Mouse (Mus musculus) left cerebral cortex, adult 18-20 months (tissue): ENCODE data around the gene Fyco1. TPM values are rescaled to one million over a fixed set of nuclear protein-coding genes. Genes with fewer than 3 reads are reported as not detected.
"Not testable (repeated sequence)": the region's sequence is repeated elsewhere in the genome, so short reads cannot be mapped to it uniquely, and the experiment has no call there.

ENCODE experiments used
- DNase-seq, 2 experiments: peaks; one replicate each; pipeline ENCODE4 v3.0.0; 2021 to 2022; ENCODE audit warnings: low spot score in 2 of 2, mixed read lengths in 1 of 2
- total RNA-seq, 2 experiments: library from RNA; stranded (reverse); gene quantifications; 2 replicates each; pipeline ENCODE4 v1.2.3; 2021

The Fyco1 gene
- total RNA-seq, 2 experiments from 2014 or later = 25.7 to 25.8 TPM

GRCm38 (mm10) chr9:123815996-123816395, 35.7 kb downstream of the Fyco1 start:
- DNase-seq = no peak

- DNase-seq = no peak
Measured at GRCm38 (mm10) chr9:123815444-123815843, 36.3 kb downstream of the Fyco1 start.

GRCm38 (mm10) chr9:123814821-123815220, 36.9 kb downstream of the Fyco1 start:
- no peak for DNase-seq

DNA sequence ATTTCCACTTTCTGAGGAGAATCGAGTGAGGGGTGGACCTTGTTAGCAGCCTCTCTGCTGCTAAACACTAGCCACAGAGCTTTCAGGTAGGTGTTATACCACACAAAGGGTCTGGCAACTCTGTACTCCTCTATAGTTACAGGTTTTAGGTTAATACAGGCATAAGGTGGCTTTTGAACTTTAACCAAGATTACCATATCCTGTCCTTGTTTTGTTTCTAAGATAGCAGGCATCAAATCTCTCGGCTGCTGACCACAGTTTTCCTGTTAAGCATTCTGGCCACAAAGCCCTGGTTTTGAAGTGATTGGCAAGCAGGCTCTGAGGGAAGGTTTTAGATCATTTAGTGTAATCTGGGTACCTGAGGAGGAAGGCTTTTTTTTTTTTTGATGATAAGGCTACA, 37.4 kb downstream of the Fyco1 start:
- no peak for DNase-seq

- no peak for DNase-seq
Measured at GRCm38 (mm10) chr9:123811831-123812230, 39.9 kb downstream of the Fyco1 start.

DNA sequence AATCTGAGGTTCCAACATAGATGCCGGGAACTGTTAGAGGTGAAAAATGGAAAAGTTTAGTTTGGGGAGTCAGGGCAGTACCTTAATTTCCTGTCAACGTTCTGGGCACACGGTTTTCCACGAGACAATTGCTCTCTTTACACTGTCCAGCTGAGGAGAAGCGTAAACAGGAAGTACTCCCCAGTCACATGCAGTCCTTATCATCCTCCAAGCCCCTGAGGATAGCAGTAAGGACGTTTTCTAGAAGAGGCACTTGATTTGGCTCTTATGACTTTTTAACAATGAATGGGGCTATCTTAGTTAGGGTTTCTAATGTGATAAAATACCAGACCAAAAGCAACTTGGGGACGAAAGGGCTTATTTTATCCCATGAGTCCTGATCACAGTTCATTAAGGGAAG, 43.1 kb downstream of the Fyco1 start:
- DNase-seq = no peak

- DNase-seq = no peak
Measured at GRCm38 (mm10) chr9:123806267-123806666, 45.4 kb downstream of the Fyco1 start, which contains the start of gene Cxcr6. TSS of gene Cxcr6 (plus strand) at chr9:123806475.

DNA sequence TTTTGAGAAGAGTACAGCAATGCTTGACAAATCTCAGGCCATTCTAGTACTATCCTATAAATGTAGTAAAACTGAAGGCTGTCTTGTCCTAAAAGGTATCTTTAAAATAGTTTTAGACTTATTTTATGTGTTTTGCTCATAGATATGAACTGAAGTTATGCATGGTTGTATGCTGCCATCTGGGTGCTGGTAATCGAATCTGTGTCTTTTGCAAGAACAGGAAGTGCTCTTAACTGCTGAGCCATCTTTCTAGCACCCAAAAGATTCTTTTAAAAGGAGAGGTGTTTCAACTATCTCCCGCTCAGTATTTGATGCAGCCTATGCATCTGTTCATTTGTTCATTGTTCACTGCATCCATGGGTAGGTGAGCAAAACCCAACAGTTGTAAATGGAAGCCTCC, 46.5 kb downstream of the Fyco1 start:
- no peak for DNase-seq

DNA sequence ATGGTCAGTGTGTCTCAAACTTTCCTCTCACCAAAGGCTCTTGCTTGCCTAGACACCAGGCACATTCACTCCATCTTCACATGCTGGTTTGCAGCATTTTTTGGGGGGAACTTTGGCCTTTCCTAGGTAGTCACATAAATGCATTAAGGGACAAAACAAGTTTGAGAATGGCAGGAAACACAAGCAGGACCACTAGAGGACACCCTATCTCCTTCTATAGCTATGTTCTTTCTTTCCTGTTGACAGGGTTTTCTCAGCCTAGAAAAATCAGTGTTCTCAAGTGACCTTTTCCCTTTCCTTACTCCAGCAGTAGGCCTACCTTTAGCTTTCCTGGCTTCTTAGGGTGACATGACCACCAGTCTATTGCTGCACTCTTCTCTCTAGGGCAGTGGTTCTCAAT, 48.8 kb downstream of the Fyco1 start:
- no peak for DNase-seq

- DNase-seq = no peak
Measured at GRCm38 (mm10) chr9:123802421-123802820, 49.3 kb downstream of the Fyco1 start.

DNA sequence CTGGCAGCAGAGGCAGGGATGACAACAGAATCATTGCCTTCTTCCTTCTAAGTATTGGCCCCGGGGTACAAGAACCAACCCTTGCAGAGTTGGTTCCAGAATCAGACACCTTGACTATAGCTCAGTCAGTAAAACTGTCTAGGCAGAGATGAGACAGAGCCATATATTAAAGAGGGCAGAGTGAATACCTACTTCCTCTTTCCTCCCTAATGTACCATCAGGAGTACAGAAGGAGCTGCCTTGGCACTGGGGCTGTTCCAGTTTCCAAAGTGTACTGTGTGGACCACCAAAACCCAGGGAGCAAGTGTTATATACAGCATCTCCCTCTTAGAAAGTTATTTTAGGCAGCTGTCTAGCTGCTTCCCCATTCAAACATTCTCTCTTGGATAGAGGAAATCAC, 50.2 kb downstream of the Fyco1 start:
- no peak for DNase-seq

- DNase-seq = peak; percentile 25 to 34
Measured at GRCm38 (mm10) chr9:123796174-123796573, 55.5 kb downstream of the Fyco1 start.

- DNase-seq = peak in 1 of 2 experiments; percentile 3
Measured at GRCm38 (mm10) chr9:123788855-123789529, 62.7 kb downstream of the Fyco1 start.

GRCm38 (mm10) chr9:123773299-123773698, 78.4 kb downstream of the Fyco1 start:
- DNase-seq = not testable (repeated sequence)

DNA sequence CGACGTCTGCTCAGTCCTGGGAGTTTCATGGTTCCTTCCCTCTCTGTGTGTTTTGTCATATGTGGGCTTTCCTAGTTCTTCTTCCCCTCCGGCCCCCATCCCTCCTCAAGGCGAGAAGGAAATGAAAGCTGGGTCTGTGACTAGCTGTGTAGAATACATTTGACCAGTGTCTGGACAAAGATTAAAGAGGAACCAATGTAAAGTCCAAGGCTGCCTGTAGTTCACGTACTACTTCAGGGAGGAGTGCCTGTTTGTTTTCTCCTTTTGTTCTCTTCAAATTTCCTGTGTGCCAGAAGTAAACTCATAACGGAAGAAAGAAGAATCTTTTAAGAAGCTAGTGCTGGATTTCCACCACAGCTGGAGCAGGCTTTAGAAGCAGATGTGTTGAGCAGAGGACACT, 82.2 kb downstream of the Fyco1 start:
- DNase-seq = no peak

DNA sequence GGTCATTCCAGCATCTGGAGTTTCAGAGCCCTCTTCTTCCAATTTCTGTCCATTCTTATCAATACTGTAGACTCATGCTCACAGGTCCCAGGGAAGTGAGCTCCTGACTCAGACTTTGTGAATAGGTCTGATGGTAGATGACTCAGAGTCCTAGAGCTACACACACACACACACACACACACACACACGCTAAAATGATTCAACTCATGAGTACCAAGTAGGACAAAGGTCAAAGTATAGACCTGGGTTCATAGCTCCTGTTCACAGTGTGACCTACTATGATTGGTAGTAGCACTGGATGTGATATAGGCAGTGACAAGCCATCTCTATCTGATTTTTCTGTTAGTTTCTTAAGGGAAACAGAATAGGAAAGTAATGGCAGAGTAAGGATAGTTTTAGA, 83.3 kb downstream of the Fyco1 start:
- no peak for DNase-seq

GRCm38 (mm10) chr9:123766996-123767395, 84.7 kb downstream of the Fyco1 start:
- DNase-seq = no peak

GRCm38 (mm10) chr9:123763771-123764170, 87.9 kb downstream of the Fyco1 start:
- no peak for DNase-seq

GRCm38 (mm10) chr9:123762886-123763285, 88.8 kb downstream of the Fyco1 start:
- DNase-seq = no peak

- DNase-seq = no peak
Measured at GRCm38 (mm10) chr9:123760806-123761205, 90.9 kb downstream of the Fyco1 start.

GRCm38 (mm10) chr9:123758645-123759044, 93.1 kb downstream of the Fyco1 start:
- DNase-seq = no peak

DNA sequence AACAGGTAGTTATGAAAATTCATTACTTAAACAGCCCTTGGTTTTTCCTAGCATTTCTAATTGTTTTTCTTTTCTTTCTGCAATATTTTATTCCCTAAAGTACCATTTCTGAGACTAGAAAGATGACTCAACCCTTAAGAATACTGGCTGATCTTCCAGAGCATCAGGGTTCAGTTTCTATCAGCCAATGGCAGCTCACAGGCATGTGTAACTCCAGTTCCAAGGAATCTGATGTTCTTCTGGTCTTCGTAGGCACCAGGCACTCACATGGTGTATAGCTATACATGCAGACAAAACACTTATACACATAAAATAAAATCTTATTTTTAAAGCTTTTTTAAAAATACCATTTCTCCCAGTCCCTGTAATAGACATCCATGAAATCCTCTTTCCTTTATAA, 93.5 kb downstream of the Fyco1 start:
- no peak for DNase-seq

- DNase-seq = no peak
Measured at GRCm38 (mm10) chr9:123757326-123757725, 94.4 kb downstream of the Fyco1 start.
